Mouse (Mus musculus) liver, postnatal 0 days (tissue): ENCODE results near the gene Kdelr1. TPM values are rescaled to one million over a fixed set of nuclear protein-coding genes. Genes with fewer than 3 reads are reported as not detected.

Experiments
- ATAC-seq: fragments of 200-750 bp; cut with Nextera tagmentation; 2 replicates; pipeline ENCODE4 v1.8.0; 2017; ENCODE audit warnings: mild to moderate bottlenecking, moderate library complexity
- DNase-seq: peaks from one replicate; pipeline ENCODE4 v3.0.0-alpha.2; 2016
- H3K27ac ChIP-seq: fragments of 300-500 bp; sonication (generic); 2 replicates; pipeline ENCODE4 v1.5.1; 2014; ENCODE audit warnings: antibody characterized with exemption, moderate library complexity, mild to moderate bottlenecking, low read depth
- H3K27me3 ChIP-seq: fragments of 300-500 bp; sonication (generic); 2 replicates; pipeline ENCODE4 v1.6.1; 2014; ENCODE audit warnings: low read length, control low read depth, mixed read lengths; ENCODE audit not compliant: insufficient read depth
- H3K36me3 ChIP-seq: fragments of 300-500 bp; sonication (generic); replicated peaks from 2 replicates; pipeline ENCODE4 v1.6.1; 2014; ENCODE audit warnings: mild to moderate bottlenecking, control low read depth, low read length, moderate library complexity, mixed read lengths; ENCODE audit not compliant: insufficient read depth
- H3K4me1 ChIP-seq: fragments of 300-500 bp; sonication (generic); 2 replicates; pipeline ENCODE4 v1.6.1; 2014; ENCODE audit warnings: antibody characterized with exemption, mild to moderate bottlenecking, control low read depth; ENCODE audit not compliant: insufficient read depth
- H3K4me2 ChIP-seq: fragments of 300-500 bp; sonication (generic); 2 replicates; pipeline ENCODE4 v1.6.1; 2014; ENCODE audit warnings: low read depth, mild to moderate bottlenecking, low read length, moderate library complexity, mixed read lengths
- H3K4me3 ChIP-seq: fragments of 300-500 bp; sonication (generic); 2 replicates; pipeline ENCODE4 v1.5.1; 2014; ENCODE audit warnings: low read depth, low read length
- H3K9ac ChIP-seq: fragments of 300-500 bp; sonication (generic); replicated peaks from 2 replicates; pipeline ENCODE4 v1.6.1; 2014; ENCODE audit warnings: mild to moderate bottlenecking, moderate library complexity
- H3K9me3 ChIP-seq: fragments of 300-500 bp; sonication (generic); 2 replicates; pipeline ENCODE4 v1.6.1; 2016; ENCODE audit warnings: mild to moderate bottlenecking, control low read depth, low read length, mixed read lengths
- CTCF ChIP-seq: sonication (generic); IDR thresholded peaks from 2 replicates; pipeline ENCODE4 v1.5.1; 2016; ENCODE audit warnings: antibody characterized with exemption, low read depth
- EP300 ChIP-seq: IDR thresholded peaks from 2 replicates; pipeline ENCODE4 v1.6.1; 2016; ENCODE audit warnings: antibody characterized with exemption, low read depth, mild to moderate bottlenecking
- WGBS: fragments of 180-500 bp; shearing (Covaris S2); extraction: QIAGEN DNeasy Blood & Tissue Kit; methylation state at CpG from one replicate; pipeline ENCODE4 v1.1.7; 2014; ENCODE audit not compliant: insufficient replicate concordance; 5-methylcytosine and 5-hydroxymethylcytosine counted together
- polyA plus RNA-seq: library from polyadenylated mRNA; unstranded; fragments of >200 nt; fragmentation: Nextera tagmentation; extraction: Ambion mirVana; gene quantifications from 2 replicates; pipeline ENCODE4 v1.2.1, GENCODE M21; 2015

The Kdelr1 gene
- polyA plus RNA-seq, 1 experiment from 2014 or later: 33.9 TPM

DNA sequence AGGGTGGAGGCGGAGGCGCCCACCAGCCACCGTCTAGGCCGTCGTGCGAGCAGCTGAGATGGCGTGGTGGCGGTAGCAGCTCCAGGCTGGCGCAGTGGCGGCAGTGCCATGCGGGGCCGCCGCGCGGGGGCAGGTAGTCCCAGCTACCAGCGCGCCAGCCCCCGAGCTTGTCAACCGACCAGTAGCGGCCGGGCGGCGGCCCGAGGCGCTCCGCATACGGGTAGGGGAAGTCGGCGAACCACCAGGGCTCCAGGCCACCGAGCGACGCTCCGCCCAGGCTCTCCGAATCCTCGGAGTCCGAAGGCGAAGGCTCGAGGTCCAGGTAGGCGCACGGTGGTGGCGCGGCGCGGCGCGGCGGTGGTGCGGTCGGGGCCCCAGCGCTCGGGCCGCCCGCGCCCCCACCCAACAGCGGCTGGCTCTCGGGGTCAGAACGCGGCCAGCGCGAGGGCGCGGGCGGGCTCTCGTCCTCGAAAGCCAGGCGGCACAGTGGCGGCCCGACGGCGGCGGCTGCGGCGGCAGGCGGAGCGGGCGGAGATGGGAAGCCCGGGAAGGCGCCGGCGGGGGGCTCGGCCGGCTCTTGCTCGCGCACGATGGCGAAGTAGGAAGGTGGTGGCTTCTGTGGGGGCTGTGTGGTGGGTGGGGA lies 39.3 kb upstream of the Kdelr1 start:
- Histone ChIP-seq H3K36me3 (peaks cover 4% of the 10 kb centered on the region; the same call in 1 of the 2 replicates), H3K4me3 (peak overlapping the region; percentile 32), H3K27ac (no peak overlapping the region), H3K4me1 (peaks cover 14% of the 10 kb centered on the region), H3K4me2 (peak overlapping the region; percentile 59), H3K9ac (no peak overlapping the region; the same call in 1 of the 2 replicates), H3K9me3 (no peaks in the 10 kb centered on the region), H3K27me3 (peaks cover 42% of the 10 kb centered on the region)
- no peak for ATAC-seq
- WGBS: 1% methylated on average over 39 of the region's 86 CpGs
- TF ChIP-seq CTCF (no peak), EP300 (no peak)
- DNase-seq: no peak

DNA sequence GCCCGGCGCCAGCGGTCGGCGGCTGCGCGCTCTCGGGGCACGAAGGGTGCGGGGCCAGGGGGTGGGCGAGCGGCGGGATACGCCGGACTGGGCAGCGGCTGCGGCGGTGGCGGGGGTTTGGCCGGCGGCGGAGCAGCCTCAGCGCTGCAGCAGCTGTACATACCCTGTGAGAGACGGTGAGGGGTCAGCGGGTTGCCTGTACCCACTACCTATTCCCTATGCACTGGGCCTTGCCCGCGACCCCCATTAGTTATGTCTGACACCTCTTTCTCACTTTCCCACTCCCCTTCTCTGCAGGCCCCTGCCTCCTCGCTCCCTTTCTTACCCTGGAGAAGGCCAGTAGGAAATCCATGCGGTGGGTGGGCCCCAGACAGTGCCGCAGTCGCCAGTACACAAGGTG lies 38.6 kb upstream of the Kdelr1 start:
- 0 out of 2 replicates have a peak, but pooled peaks cover 3% of the 10 kb centered on the region for H3K36me3 ChIP-seq
- peaks cover 14% of the 10 kb centered on the region for H3K4me1 ChIP-seq
- ATAC-seq: no peak
- peak overlapping the region; percentile 32 for H3K4me3 ChIP-seq
- H3K9ac ChIP-seq: no peak overlapping the region
- H3K27me3 ChIP-seq: peaks cover 42% of the 10 kb centered on the region
- no peak for TF ChIP-seq EP300
- no peak for TF ChIP-seq CTCF
- no peak overlapping the region for H3K27ac ChIP-seq
- no peaks in the 10 kb centered on the region for H3K9me3 ChIP-seq
- H3K4me2 ChIP-seq: peak overlapping the region; percentile 59
- WGBS: 11% methylated on average over 9 of the region's 31 CpGs
- no peak for DNase-seq

DNA sequence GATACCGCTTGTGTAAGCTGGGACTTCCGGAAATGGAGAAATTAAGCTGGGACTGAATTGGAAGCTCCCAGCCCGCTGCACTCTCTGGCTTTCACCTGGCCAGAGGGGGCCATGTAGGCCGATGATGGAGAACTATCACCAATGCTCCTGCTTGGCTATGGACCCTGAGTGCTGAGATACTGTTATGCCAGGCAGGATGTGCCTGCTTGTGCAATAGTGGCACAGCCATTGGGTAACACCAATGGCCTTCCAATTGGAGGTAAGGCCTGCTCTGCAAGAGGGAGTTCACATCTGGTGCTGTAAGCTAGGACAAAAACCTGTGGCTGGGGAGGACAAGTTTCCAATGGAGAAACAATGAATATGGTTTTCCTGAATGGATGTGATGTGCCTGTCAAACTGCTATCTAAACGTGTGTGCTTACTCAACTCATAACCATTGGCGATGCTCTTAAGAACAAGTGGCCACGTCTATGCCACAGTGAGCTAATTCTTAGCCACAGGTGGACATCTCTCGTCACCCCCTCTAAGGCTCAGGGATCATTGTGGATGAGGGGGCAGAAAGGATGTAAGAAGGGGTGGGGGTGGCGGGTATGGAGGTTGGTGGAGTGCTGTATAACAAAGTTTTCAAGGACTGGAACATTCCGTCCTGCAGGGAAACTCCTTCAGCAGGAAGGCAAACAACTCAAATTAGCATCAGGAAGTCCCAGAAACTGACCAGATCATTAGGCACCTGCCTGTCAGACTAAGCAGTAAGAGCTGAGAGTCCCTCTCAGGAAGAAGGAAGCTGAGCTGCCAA lies 29.4 kb upstream of the Kdelr1 start:
- Histone ChIP-seq H3K4me1 (no peaks in the 10 kb centered on the region), H3K4me2 (no peak overlapping the region), H3K9me3 (no peaks in the 10 kb centered on the region), H3K4me3 (no peak overlapping the region), H3K36me3 (no peaks in the 10 kb centered on the region), H3K9ac (no peak overlapping the region), H3K27me3 (peaks cover 3% of the 10 kb centered on the region; the same call in 1 of the 2 replicates), H3K27ac (no peak overlapping the region)
- WGBS: 74% methylated on average over 10 of the region's 10 CpGs
- DNase-seq (no peak), ATAC-seq (no peak)
- no peak for TF ChIP-seq EP300
- TF ChIP-seq CTCF: no peak

DNA sequence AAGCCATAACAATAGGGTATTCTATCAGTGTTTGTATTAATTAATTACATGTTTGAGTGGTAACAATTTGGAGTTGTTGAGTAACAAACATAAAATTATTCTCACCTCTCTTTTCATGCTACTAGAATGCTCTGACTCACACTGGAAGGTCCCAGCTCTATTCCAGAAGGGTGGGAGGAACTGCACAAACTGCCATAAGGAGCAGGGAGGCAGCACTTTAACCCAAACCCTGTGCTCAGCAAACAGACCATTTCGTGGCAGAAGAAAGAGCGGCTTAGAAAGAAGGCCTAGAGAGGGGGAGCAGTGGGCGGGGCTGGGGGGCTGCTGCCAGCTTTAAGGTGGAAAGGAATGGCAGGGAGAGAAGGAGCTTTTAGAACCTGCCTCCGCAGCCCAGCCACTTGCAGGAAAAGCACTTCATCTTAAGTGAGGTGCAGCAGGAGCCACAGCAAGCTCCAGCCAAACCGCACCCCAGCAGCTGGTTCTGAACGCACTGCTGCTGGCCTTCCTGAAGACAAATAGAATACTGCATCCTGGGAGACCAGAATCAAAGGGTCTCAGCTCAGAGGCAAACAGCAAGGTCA lies 24.0 kb upstream of the Kdelr1 start:
- no peak overlapping the region for H3K4me2 ChIP-seq
- ATAC-seq (no peak), DNase-seq (no peak)
- H3K27ac ChIP-seq: no peak overlapping the region
- no peaks in the 10 kb centered on the region for H3K36me3 ChIP-seq
- H3K9me3 ChIP-seq: no peaks in the 10 kb centered on the region
- H3K9ac ChIP-seq: no peak overlapping the region
- no peak for TF ChIP-seq EP300
- H3K4me3 ChIP-seq: no peak overlapping the region
- WGBS: 34% methylated on average over 6 of the region's 6 CpGs
- H3K4me1 ChIP-seq: no peaks in the 10 kb centered on the region
- H3K27me3 ChIP-seq: no peaks in the 10 kb centered on the region

DNA sequence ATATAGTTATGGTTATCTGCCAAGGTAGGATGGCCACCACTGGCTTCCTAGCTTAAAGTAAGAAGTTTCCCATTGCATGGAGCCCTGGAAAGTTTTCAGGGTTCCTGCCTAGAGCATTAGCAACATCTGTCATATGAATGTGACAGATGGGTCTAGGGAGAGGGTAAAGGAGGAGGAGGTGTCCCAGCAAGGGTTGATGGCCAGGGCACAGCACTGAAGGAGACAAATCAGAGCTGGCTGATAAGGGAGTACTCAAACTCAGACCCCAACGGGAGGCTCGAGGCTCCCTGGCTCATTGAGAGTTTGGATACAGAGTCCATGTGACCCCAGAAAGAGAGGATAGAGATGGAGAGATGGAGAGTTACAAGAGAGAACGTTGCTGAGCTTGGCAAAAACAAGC lies 21.9 kb upstream of the Kdelr1 start:
- WGBS: 56% methylated on average over 3 of the region's 3 CpGs
- ATAC-seq: no peak
- Histone ChIP-seq H3K36me3 (no peaks in the 10 kb centered on the region), H3K4me1 (no peaks in the 10 kb centered on the region), H3K9ac (no peak overlapping the region), H3K27ac (no peak overlapping the region), H3K9me3 (no peaks in the 10 kb centered on the region), H3K27me3 (no peaks in the 10 kb centered on the region), H3K4me3 (no peak overlapping the region), H3K4me2 (no peak overlapping the region)
- no peak for DNase-seq
- TF ChIP-seq CTCF: no peak
- TF ChIP-seq EP300: no peak

DNA sequence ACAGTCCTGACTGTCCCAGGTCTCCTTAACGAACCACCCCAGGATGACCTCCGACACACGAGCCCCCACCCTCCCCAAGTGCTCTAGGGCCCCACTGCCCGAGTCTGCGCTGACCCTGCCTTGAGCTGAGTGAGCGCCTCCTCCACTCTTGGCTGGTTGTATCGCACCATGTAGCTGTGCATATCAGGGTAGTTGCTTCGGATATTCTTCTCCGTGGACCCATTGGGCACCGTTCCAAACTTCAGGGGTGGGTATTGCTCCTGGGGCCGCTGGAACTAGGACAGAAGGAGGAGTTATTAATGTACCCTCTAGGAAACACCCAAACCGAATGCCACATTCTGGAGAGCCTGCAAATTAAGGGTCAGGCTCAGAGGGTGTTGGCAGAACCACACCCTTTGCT lies 19.5 kb upstream of the Kdelr1 start:
- Histone ChIP-seq H3K4me2 (no peak overlapping the region), H3K4me3 (no peak overlapping the region), H3K9me3 (no peaks in the 10 kb centered on the region), H3K27me3 (peaks cover 21% of the 10 kb centered on the region), H3K27ac (no peak overlapping the region), H3K36me3 (no peaks in the 10 kb centered on the region), H3K9ac (no peak overlapping the region), H3K4me1 (peaks cover 7% of the 10 kb centered on the region; the same call in 1 of the 2 replicates)
- TF ChIP-seq EP300: no peak
- no peak for TF ChIP-seq CTCF
- WGBS: 85% methylated on average over 12 of the region's 12 CpGs
- ATAC-seq (no peak), DNase-seq (no peak)
